Mouse (Mus musculus): ENCODE data around the gene Gpr155. TPM values are rescaled to one million over a fixed set of nuclear protein-coding genes. Genes with fewer than 3 reads are reported as not detected.

Gpr155 gene
- 11.3 TPM for polyA plus RNA-seq (2015; fragmentation: Illumina TruSeq; extraction: RNeasy Lipid Tissue Mini Kit (QIAGEN cat#74804); ENCODE audit: insufficient read depth, low replicate concordance)

GRCm38 (mm10) chr2:73386356-73387046 is at the start of gene Gpr155:
Gpr155 (minus strand) TSS chr2:73386572.

GRCm38 (mm10) chr2:73312152-73313116 is 73.9 kb downstream of the Gpr155 start, which contains the start of the genes Scrn3 and Cir1:
Scrn3 (plus strand) TSS chr2:73312601.
Cir1 (minus strand) TSS chr2:73312701.

Other genes with a start within 250 kb of the Gpr155 start
- 80.1 TPM for gene Ola1, start 167.6 kb downstream of the Gpr155 start, polyA plus RNA-seq (2015; fragmentation: Illumina TruSeq; extraction: RNeasy Lipid Tissue Mini Kit (QIAGEN cat#74804); ENCODE audit: insufficient read depth, low replicate concordance)
- gene Sp9, start 114.6 kb downstream of the Gpr155 start, polyA plus RNA-seq (2015; fragmentation: Illumina TruSeq; extraction: RNeasy Lipid Tissue Mini Kit (QIAGEN cat#74804); ENCODE audit: insufficient read depth, low replicate concordance) = not detected
- gene Scrn3, start 74.0 kb downstream of the Gpr155 start, polyA plus RNA-seq (2015; fragmentation: Illumina TruSeq; extraction: RNeasy Lipid Tissue Mini Kit (QIAGEN cat#74804); ENCODE audit: insufficient read depth, low replicate concordance) = 19.7 TPM
- 41.7 TPM for gene Cir1, start 73.9 kb downstream of the Gpr155 start, polyA plus RNA-seq (2015; fragmentation: Illumina TruSeq; extraction: RNeasy Lipid Tissue Mini Kit (QIAGEN cat#74804); ENCODE audit: insufficient read depth, low replicate concordance)
- 152 TPM for gene Wipf1, start 143.2 kb upstream of the Gpr155 start, polyA plus RNA-seq (2015; fragmentation: Illumina TruSeq; extraction: RNeasy Lipid Tissue Mini Kit (QIAGEN cat#74804); ENCODE audit: insufficient read depth, low replicate concordance)
- not detected for gene Chrna1, start 193.8 kb upstream of the Gpr155 start, polyA plus RNA-seq (2015; fragmentation: Illumina TruSeq; extraction: RNeasy Lipid Tissue Mini Kit (QIAGEN cat#74804); ENCODE audit: insufficient read depth, low replicate concordance)